Mouse (Mus musculus) megakaryocyte, adult 5-6 weeks (primary cell): ENCODE data around the gene Rcc1. TPM values are rescaled to one million over a fixed set of nuclear protein-coding genes. Genes with fewer than 3 reads are reported as not detected.
"Not testable (repeated sequence)": the region's sequence is repeated elsewhere in the genome, so short reads cannot be mapped to it uniquely, and the experiment has no call there.

Experiments used
- ATAC-seq: 2 replicates; pipeline ENCODE4 v1.8.0; 2016; ENCODE audit warnings: mild to moderate bottlenecking, inconsistent platforms; ENCODE audit not compliant: poor library complexity, severe bottlenecking
- total RNA-seq, 2 experiments: library from RNA; stranded (forward) in 1 of 2; stranded (reverse) in 1 of 2; fragments of 153-499, 151-499 nt in 1 of 2; fragments of 221-1000, 200-1000 nt in 1 of 2; gene quantifications; 2 replicates each; pipeline versions ENCODE4 v1.2.3 to v1.2.4; 2015 to 2017

Gene Rcc1
- total RNA-seq, 2 experiments from 2014 or later, result 14.0 to 21.0 TPM

- ATAC-seq, result no peak
These were observed 62.3 kb downstream of the Rcc1 start for GRCm38 (mm10) chr4:132291056-132291455.

- ATAC-seq, result not testable (repeated sequence)
These were observed 64.6 kb downstream of the Rcc1 start for GRCm38 (mm10) chr4:132288840-132289239.

Other genes with a start within 250 kb of the Rcc1 start
- not detected in 2 replicates for gene Oprd1, start 209.1 kb downstream of the Rcc1 start, total RNA-seq (2015)
- gene Oprd1, start 209.1 kb downstream of the Rcc1 start, total RNA-seq (2017), result not detected in 2 replicates
- 32.4 and 32.9 TPM in 2 replicates for gene Ythdf2, start 141.3 kb downstream of the Rcc1 start, total RNA-seq (2015)
- 35.0 and 42.0 TPM in 2 replicates for gene Ythdf2, start 141.3 kb downstream of the Rcc1 start, total RNA-seq (2017)
- gene Gmeb1, start 92.0 kb downstream of the Rcc1 start, total RNA-seq (2015), result 17.9 and 21.6 TPM in 2 replicates
- 29.0 and 29.5 TPM in 2 replicates for gene Gmeb1, start 92.0 kb downstream of the Rcc1 start, total RNA-seq (2017)
- 40.8 and 41.2 TPM in 2 replicates for gene Taf12, start 79.2 kb downstream of the Rcc1 start, total RNA-seq (2015)
- gene Taf12, start 79.2 kb downstream of the Rcc1 start, total RNA-seq (2017), result 49.0 and 74.5 TPM in 2 replicates
- gene Rab42, start 50.2 kb downstream of the Rcc1 start, total RNA-seq (2015), result not detected in 2 replicates
- gene Rab42, start 50.2 kb downstream of the Rcc1 start, total RNA-seq (2017), result not detected in 2 replicates
- gene Trnau1ap, start 24.1 kb downstream of the Rcc1 start, total RNA-seq (2015), result 25.3 and 32.6 TPM in 2 replicates
- 22.6 and 25.7 TPM in 2 replicates for gene Trnau1ap, start 24.1 kb downstream of the Rcc1 start, total RNA-seq (2017)
- gene Phactr4, start 68.9 kb upstream of the Rcc1 start, total RNA-seq (2015), result 33.8 and 36.3 TPM in 2 replicates
- gene Phactr4, start 68.9 kb upstream of the Rcc1 start, total RNA-seq (2017), result 6.6 and 13.2 TPM in 2 replicates
- 9.0 and 11.4 TPM in 2 replicates for gene Med18, start 110.3 kb upstream of the Rcc1 start, total RNA-seq (2015)
- gene Med18, start 110.3 kb upstream of the Rcc1 start, total RNA-seq (2017), result 7.7 and 12.5 TPM in 2 replicates
- gene Sesn2, start 156.9 kb upstream of the Rcc1 start, total RNA-seq (2015), result 7.4 TPM in 2 replicates
- gene Sesn2, start 156.9 kb upstream of the Rcc1 start, total RNA-seq (2017), result 5.2 and 5.6 TPM in 2 replicates
- gene Atpif1, start 180.1 kb upstream of the Rcc1 start, total RNA-seq (2015), result 240 and 279 TPM in 2 replicates
- 502 and 628 TPM in 2 replicates for gene Atpif1, start 180.1 kb upstream of the Rcc1 start, total RNA-seq (2017)
- gene Dnajc8, start 181.9 kb upstream of the Rcc1 start, total RNA-seq (2015), result 113 and 122 TPM in 2 replicates
- 368 and 380 TPM in 2 replicates for gene Dnajc8, start 181.9 kb upstream of the Rcc1 start, total RNA-seq (2017)
- 19.6 and 20.6 TPM in 2 replicates for gene Ptafr, start 210.5 kb upstream of the Rcc1 start, total RNA-seq (2015)
- 38.9 and 40.8 TPM in 2 replicates for gene Ptafr, start 210.5 kb upstream of the Rcc1 start, total RNA-seq (2017)